Mouse (Mus musculus) cerebellum, postnatal 36 days (tissue): ENCODE results near the gene Scaf1.
"Not testable (repeated sequence)": the region's sequence is repeated elsewhere in the genome, so short reads cannot be mapped to it uniquely, and the experiment has no call there.

Experiments used
- DNase-seq, 2 experiments: peaks; one replicate each; pipeline ENCODE4 v3.0.0; 2021 to 2022; ENCODE audit warnings: mixed read lengths in 2 of 2

Scaf1 gene

DNA sequence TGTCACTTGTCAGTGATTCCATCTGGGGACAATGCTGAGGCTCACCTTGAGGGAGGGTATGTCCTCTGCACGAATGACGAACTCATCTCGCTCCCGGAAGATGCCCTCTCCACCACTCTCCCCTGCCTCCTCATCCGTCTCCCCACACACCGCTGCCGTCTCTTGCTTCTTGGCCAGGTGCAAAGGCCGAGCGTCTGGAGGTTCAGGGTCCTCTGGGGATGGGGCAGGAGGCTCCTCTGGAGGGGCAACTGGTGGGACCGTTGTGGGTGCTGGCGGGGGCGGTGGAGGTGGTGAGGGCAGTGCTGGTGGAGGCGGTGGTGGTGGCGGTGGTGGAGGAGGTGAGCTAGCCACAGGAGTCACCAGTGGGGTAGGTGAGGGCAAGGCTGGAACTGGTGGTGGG is 27.1 kb upstream of the Scaf1 start:
- no peak for DNase-seq

DNA sequence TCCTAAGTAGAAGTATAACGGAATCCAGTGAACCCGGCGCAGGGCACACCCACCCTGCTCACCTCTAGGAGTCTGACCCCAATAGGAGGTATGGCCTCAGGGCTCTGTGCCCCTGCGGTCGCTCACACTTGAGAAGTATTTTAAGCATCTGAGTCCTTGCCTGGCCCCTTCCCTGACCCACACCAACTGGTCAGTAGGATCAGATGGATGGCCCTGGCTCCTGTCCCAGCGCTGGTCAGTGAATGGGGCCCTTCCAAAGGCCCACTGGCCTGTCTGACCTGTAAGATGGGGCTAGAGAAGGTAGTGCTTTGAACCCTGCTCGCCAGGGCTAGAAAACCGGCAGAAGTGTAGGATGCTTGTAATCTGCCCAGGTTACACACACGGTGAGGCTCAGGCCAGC is 24.7 kb upstream of the Scaf1 start:
- no peak for DNase-seq

- no peak for DNase-seq
These were observed 22.2 kb upstream of the Scaf1 start for GRCm38 (mm10) chr7:45038411-45038810.

DNA sequence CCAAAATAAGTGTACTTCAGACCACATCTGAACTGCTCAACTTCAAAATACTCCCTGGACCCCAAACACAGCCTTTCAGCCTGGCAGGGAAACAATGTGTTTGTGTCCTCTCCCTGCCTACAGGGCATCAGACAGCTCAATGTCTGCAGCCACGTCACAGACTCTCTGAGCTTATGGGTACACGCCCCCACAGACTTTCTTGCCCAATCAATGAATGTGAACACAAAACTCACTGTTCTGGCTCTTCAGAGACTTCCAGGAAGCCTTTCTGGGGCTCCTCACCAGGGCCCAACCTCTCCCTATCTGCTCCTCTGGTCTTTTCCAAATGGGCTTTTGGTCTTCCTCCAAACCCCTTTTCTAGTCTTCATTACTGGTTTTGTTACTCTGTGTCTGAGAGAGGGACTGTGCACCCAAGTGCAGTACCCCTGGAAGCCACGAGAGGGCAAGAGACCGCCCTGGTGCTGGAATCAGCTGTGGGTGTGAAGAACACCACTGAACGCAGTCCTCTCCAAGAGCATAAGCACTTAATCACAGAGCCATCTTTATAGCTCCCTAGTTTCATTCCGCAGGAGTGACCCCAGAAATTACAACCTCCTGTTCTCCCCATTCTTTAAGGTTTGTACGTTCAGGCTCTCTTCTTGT is 21.7 kb upstream of the Scaf1 start:
- peak; percentile 52 to 57 for DNase-seq

DNA sequence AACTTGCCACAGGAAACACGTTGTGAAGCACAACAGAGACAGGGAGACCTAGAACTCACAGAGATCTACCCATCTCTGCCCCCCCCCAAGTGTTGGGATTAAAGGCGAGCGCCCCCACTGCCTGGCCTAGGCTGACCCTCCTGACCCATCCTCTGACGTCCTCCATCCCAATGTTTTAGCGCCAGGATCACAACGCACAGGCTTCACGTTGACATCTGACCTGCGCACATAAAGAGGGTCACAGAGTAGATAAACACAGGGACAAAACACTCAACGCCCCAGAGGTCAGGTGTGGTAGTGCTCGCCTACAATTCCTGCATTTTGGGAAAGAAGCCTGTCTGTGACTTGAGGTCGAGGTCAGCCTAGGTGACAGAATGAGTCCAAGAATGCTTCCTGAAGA is 20.5 kb upstream of the Scaf1 start:
- DNase-seq, result no peak

GRCm38 (mm10) chr7:45035631-45036030 is 19.5 kb upstream of the Scaf1 start:
- no peak for DNase-seq

- no peak for DNase-seq
These were observed 17.7 kb upstream of the Scaf1 start for GRCm38 (mm10) chr7:45033722-45034359.

- DNase-seq, result no peak
These were observed 14.7 kb upstream of the Scaf1 start for GRCm38 (mm10) chr7:45030857-45031256.

GRCm38 (mm10) chr7:45029995-45030394 is 13.8 kb upstream of the Scaf1 start:
- DNase-seq, result no peak

GRCm38 (mm10) chr7:45028351-45028750 is 12.2 kb upstream of the Scaf1 start:
- no peak for DNase-seq

DNA sequence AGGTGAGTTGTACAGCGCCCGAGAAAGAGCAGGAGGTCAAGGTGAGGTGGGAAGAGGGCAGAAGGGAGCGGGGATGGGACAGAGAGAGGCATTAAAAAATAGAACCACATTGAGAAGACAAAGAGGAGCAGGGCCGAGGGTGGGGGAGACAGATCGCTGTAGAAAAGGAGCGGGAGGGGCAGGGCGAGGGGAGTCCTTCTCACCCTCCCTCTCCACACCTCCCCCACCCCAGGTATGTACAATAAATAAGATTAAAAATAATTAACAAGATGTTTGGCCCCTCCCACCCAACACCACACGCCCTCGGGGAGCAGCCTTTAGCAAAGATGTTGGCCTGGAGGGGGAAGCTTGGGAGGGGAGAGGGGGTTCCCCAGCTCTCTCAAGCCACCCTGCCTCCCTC is 11.6 kb upstream of the Scaf1 start:
- DNase-seq, result no peak

- no peak for DNase-seq
These were observed 10.1 kb upstream of the Scaf1 start for GRCm38 (mm10) chr7:45026256-45026655.

DNA sequence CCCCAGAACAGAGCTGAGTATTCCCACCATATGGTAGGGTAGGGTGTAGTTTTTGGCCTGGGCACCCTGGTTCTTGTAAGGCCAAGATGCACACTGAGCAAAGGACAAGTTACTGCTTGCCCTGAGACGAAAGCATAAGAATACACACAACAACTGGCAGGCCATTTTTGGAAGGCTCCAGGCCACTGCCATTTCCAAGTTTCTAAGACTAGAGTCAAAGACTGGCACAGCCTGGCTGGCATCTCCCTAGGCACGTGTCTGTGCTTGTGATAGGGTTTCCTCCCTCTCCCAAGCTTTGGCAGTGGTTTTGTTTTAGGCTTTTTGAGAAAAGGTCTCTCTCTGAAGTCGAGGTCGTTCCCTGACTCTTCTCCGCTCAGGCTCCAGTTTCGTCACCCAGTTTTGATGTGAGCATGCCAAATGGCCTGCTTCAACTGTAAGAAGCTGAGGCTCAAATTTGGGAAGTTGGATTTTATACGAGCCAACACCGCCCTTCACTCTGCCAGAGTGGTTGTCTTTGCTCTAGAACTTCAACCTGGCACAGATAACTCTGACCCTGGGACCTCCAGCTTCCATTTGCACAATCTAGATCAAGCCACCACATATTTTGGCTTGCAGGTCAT is 9.5 kb upstream of the Scaf1 start:
- DNase-seq, result no peak

GRCm38 (mm10) chr7:45024281-45025248 is 8.4 kb upstream of the Scaf1 start:
- DNase-seq, result no peak

GRCm38 (mm10) chr7:45023711-45024110 is 7.5 kb upstream of the Scaf1 start:
- DNase-seq, result not testable (repeated sequence)

DNA sequence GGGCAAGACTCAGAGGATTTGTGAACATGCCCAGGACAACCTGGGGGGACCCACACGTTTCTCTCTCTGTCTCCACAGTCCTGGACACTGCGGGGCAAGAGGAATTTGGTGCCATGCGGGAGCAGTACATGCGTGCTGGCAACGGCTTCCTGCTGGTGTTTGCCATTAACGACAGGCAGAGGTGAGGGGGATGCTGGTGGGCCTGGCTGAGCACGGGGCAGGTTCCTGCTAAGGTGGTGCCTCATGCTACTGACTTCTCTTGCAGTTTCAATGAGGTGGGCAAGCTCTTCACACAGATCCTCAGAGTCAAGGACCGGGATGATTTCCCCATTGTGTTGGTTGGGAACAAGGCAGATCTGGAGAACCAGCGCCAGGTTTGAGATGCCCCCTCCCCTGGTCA is 4.1 kb upstream of the Scaf1 start:
- DNase-seq, result no peak

GRCm38 (mm10) chr7:45019031-45019571 is 2.9 kb upstream of the Scaf1 start:
- DNase-seq, result no peak

GRCm38 (mm10) chr7:45017242-45018061 is 1.3 kb upstream of the Scaf1 start, which contains the start of gene Rras:
TSS of gene Rras (plus strand) at chr7:45017961.
- DNase-seq, result peak; percentile 69 to 71

DNA sequence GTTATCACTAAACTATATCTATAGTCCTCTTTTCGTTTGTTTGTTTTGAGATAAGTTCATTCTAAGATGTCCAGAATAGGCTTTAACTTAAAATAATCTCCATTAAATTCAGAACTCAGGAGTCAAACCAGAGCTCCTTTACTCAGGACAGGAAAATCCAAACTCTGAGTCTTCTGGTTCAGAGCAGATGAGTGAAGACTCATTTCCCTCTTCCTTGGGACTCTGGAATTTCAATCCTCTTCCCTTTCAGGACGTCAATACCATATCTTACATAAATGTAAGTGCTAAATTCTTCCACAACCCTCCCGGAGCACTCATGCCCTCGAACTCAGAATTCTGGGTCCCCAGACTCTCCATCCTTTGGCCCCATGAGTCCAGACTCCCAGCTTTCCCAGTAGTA is 598 bp upstream of the Scaf1 start:
- no peak for DNase-seq

DNA sequence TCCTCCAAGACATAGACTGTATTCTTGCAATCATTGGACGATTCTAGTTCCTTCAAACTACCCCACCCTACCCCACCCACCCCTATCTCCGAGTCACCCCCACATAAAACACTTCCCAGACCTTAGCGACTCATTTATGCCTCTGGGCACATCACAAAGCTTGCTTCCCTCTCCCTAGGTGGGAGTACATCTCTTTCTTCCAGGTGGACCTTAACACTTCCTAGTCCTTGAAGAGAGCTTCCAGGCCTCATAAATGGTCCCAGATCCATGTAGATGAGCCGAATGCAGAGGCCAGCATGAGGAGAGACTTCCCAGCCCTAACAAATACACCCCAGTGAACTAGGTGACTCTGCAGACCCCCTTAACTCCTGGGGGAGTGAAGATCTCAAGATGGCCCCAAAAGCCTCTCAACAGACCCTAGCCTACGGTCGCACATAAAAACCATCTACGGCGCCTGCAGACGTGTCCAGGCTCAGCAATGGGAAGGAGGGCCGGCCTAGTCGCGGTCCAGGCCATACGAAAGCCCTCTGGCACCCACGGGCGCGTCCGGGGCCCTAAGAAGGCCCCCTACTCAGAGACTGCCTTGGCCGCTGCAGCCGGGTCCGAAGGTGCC is 713 bp downstream of the Scaf1 start:
- DNase-seq, result no peak

DNA sequence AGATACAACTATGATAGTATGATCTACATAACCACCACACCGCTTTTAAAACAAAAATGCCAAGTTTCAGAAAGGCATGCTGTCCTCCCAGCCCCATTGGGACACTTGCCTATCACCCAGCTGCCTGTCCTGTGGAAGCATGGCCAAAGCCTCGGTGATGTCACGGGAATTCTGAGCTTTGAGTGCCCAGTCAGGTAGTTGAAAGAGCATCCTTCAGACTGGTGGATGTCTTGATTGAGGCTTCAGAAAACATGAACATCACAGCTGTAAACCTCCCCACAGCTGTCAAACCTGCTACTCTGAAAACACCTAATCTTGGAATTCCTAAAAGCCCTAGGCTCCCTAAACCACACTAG is 2.1 kb downstream of the Scaf1 start:
- no peak for DNase-seq
